Mouse (Mus musculus) hindbrain, embryonic 15.5 days (tissue): Measurements from ENCODE around the gene Aldh2. TPM values are rescaled to one million over a fixed set of nuclear protein-coding genes. Genes with fewer than 3 reads are reported as not detected.
A peak's percentile ranks its signal among the peaks of the same experiment; 100 is the strongest.
"Not testable (repeated sequence)": the region's sequence is repeated elsewhere in the genome, so short reads cannot be mapped to it uniquely, and the experiment has no call there.

Experiments used
- ATAC-seq: fragments of 200-750 bp; cut with Nextera tagmentation; 2 replicates; pipeline ENCODE4 v1.8.0; 2017; ENCODE audit warnings: low read depth, moderate number of reproducible peaks, moderate TSS enrichment; ENCODE audit not compliant: low FRiP score
- H3K27ac ChIP-seq: fragments of 300-500 bp; sonication (generic); replicated peaks from 2 replicates; pipeline ENCODE4 v1.5.1; 2015; ENCODE audit warnings: mild to moderate bottlenecking, inconsistent platforms
- H3K27me3 ChIP-seq: fragments of 300-500 bp; sonication (generic); 2 replicates; pipeline ENCODE4 v1.6.1; 2015; ENCODE audit warnings: control low read depth, inconsistent platforms
- H3K36me3 ChIP-seq: fragments of 300-500 bp; sonication (generic); 2 replicates; pipeline ENCODE4 v1.6.1; 2015; ENCODE audit warnings: control low read depth, inconsistent platforms
- H3K4me1 ChIP-seq: fragments of 300-500 bp; sonication (generic); replicated peaks from 2 replicates; pipeline ENCODE4 v1.6.1; 2015; ENCODE audit warnings: control low read depth, inconsistent platforms
- H3K4me2 ChIP-seq: fragments of 300-500 bp; sonication (generic); 2 replicates; pipeline ENCODE4 v1.6.1; 2015; ENCODE audit warnings: moderate library complexity, mild to moderate bottlenecking, inconsistent platforms
- H3K4me3 ChIP-seq: fragments of 300-500 bp; sonication (generic); 2 replicates; pipeline ENCODE4 v1.5.1; 2015; ENCODE audit warnings: mild to moderate bottlenecking, inconsistent platforms
- H3K9ac ChIP-seq: fragments of 300-500 bp; sonication (generic); 2 replicates; pipeline ENCODE4 v1.6.1; 2015; ENCODE audit warnings: inconsistent platforms
- H3K9me3 ChIP-seq: fragments of 300-500 bp; sonication (generic); 2 replicates; pipeline ENCODE4 v1.6.1; 2016; ENCODE audit warnings: control low read depth, inconsistent platforms
- WGBS: fragments of 180-500 bp; shearing (Covaris S2); methylation state at CpG from one replicate; pipeline ENCODE4 v1.1.7; 2015; 5-methylcytosine and 5-hydroxymethylcytosine counted together
- polyA plus RNA-seq: library from polyadenylated mRNA; unstranded; fragments of >200 nt; fragmentation: Nextera tagmentation; extraction: Ambion mirVana; gene quantifications from 2 replicates; pipeline ENCODE4 v1.2.1, GENCODE M21; 2015

Gene Aldh2
- polyA plus RNA-seq, 1 experiment from 2014 or later, result 137 TPM

DNA sequence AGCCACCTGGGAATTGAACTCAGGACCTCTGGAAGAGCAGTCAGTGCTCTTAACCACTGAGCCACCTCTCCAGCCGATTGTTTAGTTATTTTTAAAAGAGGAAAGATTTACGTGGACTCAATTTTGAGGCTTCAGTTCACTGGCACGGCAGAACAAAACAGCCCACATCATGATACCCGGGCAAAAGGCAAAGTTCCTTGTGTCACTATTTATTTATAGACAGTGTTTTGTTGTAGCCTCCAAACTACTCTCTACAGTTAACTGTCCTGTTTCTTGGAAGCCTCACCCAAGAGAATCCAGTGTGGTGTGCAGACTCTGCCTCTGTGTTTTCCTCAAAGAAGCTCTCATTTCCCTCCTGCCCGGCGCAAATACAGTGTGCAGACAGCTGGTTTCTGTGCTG, 18.4 kb upstream of the Aldh2 start:
- H3K27me3 ChIP-seq, result no peaks in the 10 kb centered on the region
- no peak overlapping the region for H3K4me2 ChIP-seq
- H3K9me3 ChIP-seq, result no peaks in the 10 kb centered on the region
- H3K36me3 ChIP-seq, result no peaks in the 10 kb centered on the region
- no peak for ATAC-seq
- no peak overlapping the region for H3K27ac ChIP-seq
- no peak overlapping the region for H3K4me3 ChIP-seq
- H3K9ac ChIP-seq, result no peak overlapping the region
- WGBS, result 87% methylated on average over 6 of the region's 6 CpGs
- no peaks in the 10 kb centered on the region for H3K4me1 ChIP-seq

DNA sequence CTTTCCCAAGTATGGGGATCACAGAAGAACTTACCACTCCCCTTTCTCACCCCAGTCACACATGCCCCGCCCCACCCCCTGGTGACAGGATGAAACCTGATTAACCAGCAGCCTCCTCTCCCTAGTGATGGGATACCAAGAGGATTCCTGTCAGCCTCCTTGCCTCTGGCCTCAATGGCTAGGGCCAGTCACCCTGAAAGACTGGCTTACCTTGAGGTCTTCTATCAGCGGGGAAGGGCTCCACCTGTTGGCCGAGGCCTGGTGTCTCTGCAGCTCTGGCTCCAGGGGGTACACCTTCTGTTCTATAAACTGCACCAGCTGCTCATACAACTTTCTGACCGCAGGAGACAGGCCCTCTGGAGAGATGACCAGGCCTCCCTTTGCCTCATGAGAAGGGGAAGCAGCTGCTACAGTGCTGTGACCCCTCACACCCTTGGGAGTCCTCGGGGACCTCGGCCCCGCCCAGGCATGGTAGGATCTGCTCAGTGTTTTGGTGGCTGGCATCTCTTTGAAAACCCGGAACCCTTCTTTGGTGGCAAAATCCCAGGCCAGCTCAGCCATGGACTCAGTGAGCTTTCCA, 16.0 kb upstream of the Aldh2 start:
- H3K4me1 ChIP-seq, H3K27ac ChIP-seq, H3K9ac ChIP-seq, H3K4me2 ChIP-seq, H3K4me3 ChIP-seq, ATAC-seq, H3K27me3 ChIP-seq, H3K9me3 ChIP-seq, H3K36me3 ChIP-seq: not testable (repeated sequence)
- 55% methylated on average over 8 of the region's 8 CpGs for WGBS

DNA sequence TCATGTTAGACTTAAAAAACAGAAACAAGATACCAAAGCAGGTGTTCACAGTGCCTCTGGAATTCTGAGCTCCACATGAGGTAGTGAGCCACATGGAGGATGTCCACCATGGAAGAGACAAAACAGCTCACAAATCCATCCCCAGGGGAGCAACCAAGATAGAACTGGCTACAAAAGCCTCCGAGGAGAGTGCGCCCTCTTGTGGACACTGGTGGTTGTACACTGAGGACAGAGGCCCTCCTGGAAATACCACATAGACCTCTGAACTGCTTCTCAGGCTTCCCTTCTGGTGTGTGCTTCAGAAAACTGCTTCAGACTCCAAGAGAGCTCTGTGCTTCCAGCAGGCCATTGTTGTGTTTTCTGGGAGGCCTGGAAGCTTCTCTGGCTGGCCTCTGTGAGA, 12.5 kb upstream of the Aldh2 start:
- H3K4me3 ChIP-seq, result no peak overlapping the region
- no peak overlapping the region for H3K27ac ChIP-seq
- no peak overlapping the region for H3K4me2 ChIP-seq
- ATAC-seq, result no peak
- no peaks in the 10 kb centered on the region for H3K27me3 ChIP-seq
- no peak overlapping the region for H3K9ac ChIP-seq
- H3K36me3 ChIP-seq, result no peaks in the 10 kb centered on the region
- WGBS, result 2% methylated on average over 2 of the region's 2 CpGs
- H3K9me3 ChIP-seq, result no peaks in the 10 kb centered on the region
- peaks cover 4% of the 10 kb centered on the region; the same call in 1 of the 2 replicates for H3K4me1 ChIP-seq

DNA sequence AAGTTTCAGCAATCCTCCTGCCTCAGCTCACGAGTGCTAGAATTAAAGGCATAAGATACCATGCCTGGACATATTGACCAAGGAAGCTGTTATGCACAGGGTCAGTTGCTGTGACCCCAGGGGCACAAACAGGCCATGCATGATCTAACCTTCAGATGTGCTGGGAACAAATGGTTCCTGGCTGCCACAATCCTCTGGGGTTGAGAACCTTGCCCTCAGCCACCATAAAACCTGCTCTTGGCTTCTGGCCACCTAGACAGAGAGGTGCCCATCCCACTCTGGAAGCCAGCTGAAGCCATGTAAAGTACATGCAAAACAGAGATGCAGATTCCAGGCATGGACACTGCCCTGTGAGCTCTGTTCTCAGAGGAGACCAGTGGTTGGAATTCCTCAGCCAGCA, 10.2 kb upstream of the Aldh2 start:
- H3K36me3 ChIP-seq, H3K4me3 ChIP-seq, H3K4me2 ChIP-seq, H3K27me3 ChIP-seq, H3K9me3 ChIP-seq, H3K27ac ChIP-seq, H3K4me1 ChIP-seq, ATAC-seq, H3K9ac ChIP-seq: not testable (repeated sequence)
- WGBS, result 88% methylated on average over 1 of the region's 1 CpGs

DNA sequence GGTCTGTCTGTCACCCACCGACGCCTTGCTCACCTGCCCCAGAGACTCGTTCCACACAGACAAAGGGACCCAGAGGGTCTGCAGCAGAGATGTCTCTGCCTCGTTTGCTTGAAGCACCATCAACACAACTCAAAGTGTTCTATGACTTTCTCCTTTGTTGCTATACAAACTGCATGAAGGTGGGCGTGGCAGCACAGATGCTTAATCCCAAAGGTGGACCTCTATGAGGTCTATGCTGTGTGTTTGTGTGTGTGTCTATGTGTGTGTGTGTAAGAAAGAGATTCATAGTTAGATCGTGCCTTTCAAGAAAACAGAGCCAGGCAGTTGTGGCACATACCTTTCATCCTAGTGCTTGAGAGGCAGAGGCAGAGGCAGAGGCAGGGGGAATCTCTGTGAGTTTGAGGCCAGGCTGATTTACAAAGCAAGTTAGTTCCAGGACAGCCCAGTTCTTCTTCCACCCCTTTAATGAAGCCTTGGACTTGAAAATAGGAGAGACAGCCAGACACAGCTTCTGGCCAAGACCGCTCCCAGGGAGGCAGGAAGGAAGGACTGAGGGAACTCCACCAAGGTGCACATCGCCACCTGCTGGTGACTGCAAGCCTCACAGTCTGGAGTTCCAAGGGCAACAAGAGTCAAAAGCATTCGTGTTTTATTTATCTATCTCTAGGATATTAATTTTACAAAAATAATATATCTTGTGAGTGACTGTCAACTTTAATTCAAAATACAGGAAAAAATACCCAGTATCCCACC, 8.1 kb upstream of the Aldh2 start:
- peaks cover 4% of the 10 kb centered on the region; the same call in 1 of the 2 replicates for H3K4me1 ChIP-seq
- no peaks in the 10 kb centered on the region for H3K27me3 ChIP-seq
- no peak overlapping the region for H3K4me3 ChIP-seq
- 32% methylated on average over 9 of the region's 9 CpGs for WGBS
- peak; percentile 56; the same call in 1 of the 2 replicates for ATAC-seq
- no peak overlapping the region for H3K9ac ChIP-seq
- H3K9me3 ChIP-seq, result no peaks in the 10 kb centered on the region
- H3K4me2 ChIP-seq, result no peak overlapping the region
- H3K27ac ChIP-seq, result no peak overlapping the region
- H3K36me3 ChIP-seq, result no peaks in the 10 kb centered on the region

DNA sequence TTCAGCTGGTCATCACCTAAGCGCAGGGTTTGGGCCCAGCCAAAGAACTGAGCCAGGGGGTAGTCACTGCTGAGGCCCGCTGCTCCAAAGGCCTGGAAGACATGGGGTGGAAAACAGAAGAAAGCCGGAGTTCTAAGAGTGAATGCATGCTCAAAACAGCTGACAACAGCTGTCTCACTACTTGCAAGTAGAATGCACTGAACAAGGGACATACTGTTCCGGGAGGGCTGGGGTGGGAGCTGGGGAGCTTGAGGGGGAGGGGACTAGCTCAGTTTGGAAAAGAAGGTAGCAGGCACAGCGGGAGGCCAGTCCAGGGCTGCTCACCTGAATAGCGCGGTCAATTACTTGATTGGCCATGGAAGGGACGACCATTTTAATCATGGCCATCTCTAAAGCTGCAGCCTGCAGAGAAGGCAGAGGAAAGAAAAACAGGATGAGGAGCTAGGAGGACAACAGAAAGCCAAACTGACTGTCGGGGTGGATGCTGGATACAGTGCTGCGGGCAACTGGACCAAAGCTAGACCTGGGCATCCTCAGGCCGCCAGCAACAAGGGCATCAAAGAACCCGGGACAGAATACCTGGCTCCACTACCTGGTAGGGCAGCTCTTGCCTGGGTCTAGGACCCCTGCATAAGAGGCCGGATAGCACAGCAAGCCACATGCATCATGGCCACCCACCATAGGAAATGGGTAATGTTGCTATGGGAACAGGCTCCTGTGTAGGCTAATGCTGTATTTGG, 5.4 kb upstream of the Aldh2 start:
- WGBS, result 71% methylated on average over 13 of the region's 13 CpGs
- H3K9ac ChIP-seq, result no peak overlapping the region
- H3K4me2 ChIP-seq, result no peak overlapping the region
- no peaks in the 10 kb centered on the region for H3K36me3 ChIP-seq
- no peak for ATAC-seq
- H3K27ac ChIP-seq, result no peak overlapping the region
- peaks cover 11% of the 10 kb centered on the region for H3K4me1 ChIP-seq
- no peaks in the 10 kb centered on the region for H3K27me3 ChIP-seq
- H3K4me3 ChIP-seq, result no peak overlapping the region
- H3K9me3 ChIP-seq, result no peaks in the 10 kb centered on the region

DNA sequence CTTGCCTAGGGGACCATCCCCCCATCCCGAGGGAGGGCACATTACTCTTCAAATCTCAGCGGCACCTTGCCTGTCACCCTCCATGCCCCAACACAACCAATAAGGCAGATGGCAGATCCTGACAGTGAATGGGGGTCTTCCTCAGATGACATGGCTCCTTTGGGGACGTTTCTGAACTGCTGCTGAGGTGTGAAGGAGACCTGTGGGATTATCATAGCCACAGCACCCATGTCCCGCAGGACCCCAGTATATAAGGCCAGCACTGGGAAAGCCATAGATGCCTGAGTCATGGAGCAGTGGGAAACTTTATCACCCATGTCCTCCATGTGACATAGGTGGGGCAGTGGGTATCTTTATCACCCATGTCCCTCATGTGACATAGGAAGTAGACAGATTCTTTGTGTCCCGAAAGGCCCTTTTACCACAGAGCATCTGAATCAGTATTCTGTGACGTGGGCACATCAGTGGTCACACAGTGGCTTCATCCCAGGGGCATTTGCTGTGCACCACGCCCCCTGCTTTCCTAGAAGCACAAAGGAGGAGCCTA, 4.4 kb upstream of the Aldh2 start:
- Histone ChIP-seq H3K36me3 (no peaks in the 10 kb centered on the region), H3K4me2 (no peak overlapping the region), H3K4me3 (no peak overlapping the region), H3K27me3 (no peaks in the 10 kb centered on the region), H3K27ac (no peak overlapping the region), H3K9ac (no peak overlapping the region), H3K4me1 (peaks cover 19% of the 10 kb centered on the region), H3K9me3 (no peaks in the 10 kb centered on the region)
- WGBS, result 81% methylated on average over 7 of the region's 7 CpGs
- ATAC-seq, result no peak

DNA sequence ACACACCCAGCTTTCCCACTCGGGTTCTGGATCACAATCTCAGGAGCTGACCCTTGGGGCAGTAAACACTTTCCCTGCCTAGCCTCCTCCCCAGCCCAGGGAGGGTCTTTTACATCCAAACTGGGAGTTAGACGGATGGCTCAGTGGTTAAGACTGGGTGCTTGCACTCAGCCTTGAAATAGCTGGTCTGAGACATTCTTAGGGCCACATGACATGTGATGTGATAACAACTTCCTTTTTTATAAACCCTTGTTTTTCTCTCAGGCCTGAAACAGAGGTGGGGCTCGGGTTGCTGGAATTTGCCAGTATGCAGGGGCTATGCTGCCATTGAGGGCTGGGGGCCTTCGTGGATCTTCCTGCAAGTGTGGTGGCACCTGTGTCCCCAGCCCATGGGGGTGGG, 3.7 kb upstream of the Aldh2 start:
- Histone ChIP-seq H3K36me3 (no peaks in the 10 kb centered on the region), H3K4me1 (peaks cover 26% of the 10 kb centered on the region)
- 80% methylated on average over 4 of the region's 4 CpGs for WGBS

DNA sequence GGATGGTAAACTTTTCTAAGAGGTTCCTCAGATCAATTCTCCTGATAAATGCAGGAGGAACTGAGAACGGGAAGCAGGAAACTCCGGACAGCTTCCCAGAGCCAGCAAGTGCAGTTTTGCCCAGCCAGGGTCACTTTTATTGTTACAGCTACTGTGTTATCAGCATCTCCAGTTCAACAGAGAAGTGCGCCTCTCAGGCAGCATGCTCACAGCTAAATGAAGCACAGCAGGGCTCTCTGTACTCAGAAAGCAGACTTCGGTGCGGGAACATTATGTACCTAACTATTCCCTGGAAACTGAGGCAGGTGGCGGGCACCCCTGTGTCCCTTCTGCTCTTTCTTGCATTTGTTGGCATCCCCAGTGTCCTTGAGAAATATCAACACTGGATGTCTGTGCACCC, 2.6 kb upstream of the Aldh2 start:
- WGBS, result 77% methylated on average over 6 of the region's 6 CpGs
- H3K9ac ChIP-seq, result no peak overlapping the region
- no peaks in the 10 kb centered on the region for H3K9me3 ChIP-seq
- no peak overlapping the region for H3K4me3 ChIP-seq
- H3K4me2 ChIP-seq, result no peak overlapping the region
- no peaks in the 10 kb centered on the region for H3K27me3 ChIP-seq
- H3K36me3 ChIP-seq, result no peaks in the 10 kb centered on the region
- peaks cover 33% of the 10 kb centered on the region for H3K4me1 ChIP-seq
- no peak overlapping the region for H3K27ac ChIP-seq
- ATAC-seq, result no peak

More for the DNA sequence above, 3.7 kb upstream of the Aldh2 start:
- H3K27ac ChIP-seq, result no peak overlapping the region
- H3K27me3 ChIP-seq, result no peaks in the 10 kb centered on the region
- no peak overlapping the region for H3K9ac ChIP-seq
- H3K4me3 ChIP-seq, result no peak overlapping the region
- no peak for ATAC-seq
- H3K4me2 ChIP-seq, result no peak overlapping the region
- no peaks in the 10 kb centered on the region for H3K9me3 ChIP-seq

DNA sequence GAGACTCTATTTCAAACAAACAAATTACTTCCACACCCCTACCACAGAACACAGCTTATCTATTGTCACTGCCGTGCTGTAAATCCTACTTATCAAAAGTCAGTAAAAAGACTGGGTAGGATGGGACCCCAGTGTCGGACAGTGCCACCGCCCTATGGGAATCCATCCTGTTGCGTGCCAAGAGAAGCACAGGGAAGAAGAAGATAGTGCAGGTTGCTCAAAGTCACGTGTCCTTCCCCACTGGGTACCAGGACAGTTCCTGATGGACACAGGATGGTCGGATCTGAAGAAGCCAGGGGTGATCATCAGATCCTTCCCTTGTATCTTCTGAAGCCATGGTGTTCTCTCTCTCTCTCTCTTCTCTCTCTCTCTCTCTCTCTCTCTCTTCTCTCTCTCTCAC, 2.1 kb upstream of the Aldh2 start:
- H3K9me3 ChIP-seq, result no peaks in the 10 kb centered on the region
- no peak overlapping the region for H3K9ac ChIP-seq
- no peaks in the 10 kb centered on the region for H3K36me3 ChIP-seq
- H3K27me3 ChIP-seq, result no peaks in the 10 kb centered on the region
- no peak overlapping the region for H3K27ac ChIP-seq
- WGBS, result 83% methylated on average over 6 of the region's 6 CpGs
- no peak for ATAC-seq
- H3K4me1 ChIP-seq, result peaks cover 35% of the 10 kb centered on the region
- no peak overlapping the region for H3K4me2 ChIP-seq
- no peak overlapping the region for H3K4me3 ChIP-seq

DNA sequence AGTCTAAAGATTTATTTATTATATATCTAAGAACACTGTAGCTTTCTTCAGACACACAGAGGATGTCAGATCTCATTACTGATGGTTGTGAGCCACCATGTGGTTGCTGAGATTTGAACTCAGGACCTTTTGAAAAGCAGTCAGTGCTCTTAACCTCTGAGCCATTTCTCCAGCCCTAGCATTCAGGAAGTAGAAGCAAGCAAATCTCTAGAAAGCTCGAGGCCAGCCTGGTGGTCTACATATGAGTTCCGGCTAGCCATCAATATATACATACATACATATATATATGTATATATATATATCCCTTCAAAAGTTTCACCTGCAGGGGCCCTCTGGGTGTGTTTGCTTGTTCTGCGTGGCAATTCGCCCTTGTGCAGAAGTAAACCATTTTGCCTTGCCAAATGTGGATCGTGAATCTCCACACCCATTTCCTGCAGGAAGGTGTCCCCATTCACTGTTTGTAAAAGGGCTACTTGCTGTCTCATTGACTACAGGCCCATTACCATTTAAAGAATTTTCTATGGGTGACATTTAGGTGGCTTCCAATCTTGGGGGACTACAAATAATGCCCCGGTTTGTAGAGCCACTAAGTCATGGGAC, 1.2 kb upstream of the Aldh2 start:
- ATAC-seq, result no peak
- WGBS, result 90% methylated on average over 6 of the region's 6 CpGs
- H3K4me2 ChIP-seq, result peak overlapping the region; percentile 96

More for the DNA sequence above, 1.2 kb upstream of the Aldh2 start:
- Histone ChIP-seq H3K9ac (no peak overlapping the region), H3K4me3 (no peak overlapping the region), H3K27me3 (no peaks in the 10 kb centered on the region), H3K36me3 (no peaks in the 10 kb centered on the region), H3K27ac (peak overlapping the region; percentile 82; the same call in 1 of the 2 replicates), H3K9me3 (no peaks in the 10 kb centered on the region), H3K4me1 (peaks cover 35% of the 10 kb centered on the region)
